Mouse (Mus musculus) megakaryocyte, adult 5-6 weeks (primary cell): Measurements from ENCODE around the gene Hspa1l. TPM values are rescaled to one million over a fixed set of nuclear protein-coding genes. Genes with fewer than 3 reads are reported as not detected.

Source experiments
- ATAC-seq: 2 replicates; pipeline ENCODE4 v1.8.0; 2016; ENCODE audit warnings: mild to moderate bottlenecking, inconsistent platforms; ENCODE audit not compliant: poor library complexity, severe bottlenecking
- total RNA-seq, 2 experiments: library from RNA; stranded (forward) in 1 of 2; stranded (reverse) in 1 of 2; fragments of 153-499, 151-499 nt in 1 of 2; fragments of 221-1000, 200-1000 nt in 1 of 2; gene quantifications; 2 replicates each; pipeline versions ENCODE4 v1.2.3 to v1.2.4; 2015 to 2017

Hspa1l gene
- total RNA-seq, 2 experiments from 2014 or later = 0.22 TPM; not detected in 1

DNA sequence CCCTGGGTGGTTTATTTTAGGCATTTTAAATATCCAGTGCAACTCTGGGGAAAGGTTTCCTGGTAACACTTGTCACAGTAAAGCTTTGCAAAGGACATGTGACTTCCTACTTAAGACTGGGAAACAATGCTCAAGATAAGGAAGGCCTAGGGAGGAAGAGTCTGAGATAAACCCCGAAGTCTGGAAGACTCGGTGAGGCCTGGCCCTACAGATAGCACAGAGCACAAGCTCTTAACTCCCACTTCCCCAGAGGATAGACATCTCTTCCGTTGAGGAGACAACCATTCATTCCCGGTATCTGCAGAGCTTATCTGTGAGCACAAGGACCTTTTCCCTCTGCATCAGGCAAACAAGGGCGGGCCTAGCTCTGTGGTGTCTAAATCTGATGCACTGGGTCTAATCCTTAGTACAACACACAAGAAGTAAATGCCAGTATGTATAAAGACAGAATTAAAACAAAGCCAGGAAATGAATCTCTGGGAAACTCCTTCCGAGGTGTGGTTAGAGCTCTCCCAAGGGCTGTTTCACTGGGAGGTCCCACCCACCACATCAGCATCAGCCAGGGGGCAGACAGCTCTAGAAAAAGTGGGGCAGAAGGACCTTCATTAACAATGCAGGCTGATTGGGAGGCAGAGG lies 49.5 kb downstream of the Hspa1l start:
- ATAC-seq = no peak

DNA sequence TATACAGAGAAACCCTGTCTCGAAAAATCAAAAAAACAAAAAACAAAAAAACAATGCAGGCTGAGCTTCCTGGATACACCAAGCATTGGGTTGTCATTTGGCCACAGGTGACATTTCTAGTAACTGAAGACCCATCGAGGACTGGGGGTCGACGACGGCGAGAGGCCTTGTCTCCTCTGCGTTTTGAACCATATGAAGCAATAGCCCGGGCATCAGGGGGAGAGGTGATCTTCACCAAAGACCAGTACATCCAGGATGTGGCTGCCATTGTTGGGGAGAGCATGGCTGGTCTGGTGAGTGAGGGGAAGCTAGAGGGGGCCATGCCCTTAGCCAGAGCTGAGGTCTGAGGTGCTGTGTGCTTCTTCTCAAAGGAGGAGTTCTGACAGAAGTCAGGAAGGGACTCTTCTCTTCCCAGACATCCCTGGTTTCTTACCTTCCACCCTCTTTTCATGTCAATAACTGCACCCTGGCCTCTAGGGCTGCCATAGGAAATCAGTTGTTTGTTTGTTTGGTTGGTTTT lies 50.1 kb downstream of the Hspa1l start:
- no peak for ATAC-seq

DNA sequence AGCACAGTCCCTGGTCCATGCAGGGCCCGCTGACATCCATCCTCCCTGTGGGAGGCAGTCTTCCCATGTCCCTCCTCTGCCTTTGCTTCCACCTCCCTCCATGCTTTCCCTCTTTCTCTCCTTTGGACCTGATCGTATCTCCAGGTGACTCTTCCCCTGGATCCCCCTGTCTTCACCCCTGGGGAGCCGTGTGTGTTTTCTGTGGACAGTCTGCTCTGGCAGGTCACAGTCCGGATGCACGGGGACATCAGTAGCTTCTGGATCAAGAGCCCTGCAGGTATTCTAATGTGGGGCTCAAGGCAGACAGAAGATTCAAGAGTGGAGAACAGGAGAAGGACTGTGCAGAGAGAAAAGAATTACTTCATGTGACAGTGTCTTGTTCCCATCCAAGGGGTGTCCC lies 50.7 kb downstream of the Hspa1l start:
- ATAC-seq = no peak

DNA sequence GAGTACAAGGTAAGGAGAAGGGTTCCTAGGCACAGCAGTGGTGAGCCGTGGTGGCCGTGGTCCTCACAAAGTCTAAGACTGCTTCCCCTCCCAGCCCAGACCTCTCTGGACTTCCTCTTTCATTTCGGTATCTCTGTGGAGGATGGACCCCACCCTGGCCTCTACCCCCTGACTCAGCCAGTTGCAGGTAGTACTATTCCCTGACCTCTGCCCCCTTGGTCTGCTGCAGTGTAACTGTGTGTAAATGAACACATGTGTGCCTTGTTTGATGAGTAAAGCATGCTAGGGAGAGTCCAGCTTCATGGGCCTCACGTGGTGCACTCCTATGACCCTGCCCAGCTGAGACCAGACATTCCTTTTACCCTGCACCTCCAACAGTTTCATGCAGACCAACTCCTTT lies 51.3 kb downstream of the Hspa1l start:
- ATAC-seq = peak; percentile 83

DNA sequence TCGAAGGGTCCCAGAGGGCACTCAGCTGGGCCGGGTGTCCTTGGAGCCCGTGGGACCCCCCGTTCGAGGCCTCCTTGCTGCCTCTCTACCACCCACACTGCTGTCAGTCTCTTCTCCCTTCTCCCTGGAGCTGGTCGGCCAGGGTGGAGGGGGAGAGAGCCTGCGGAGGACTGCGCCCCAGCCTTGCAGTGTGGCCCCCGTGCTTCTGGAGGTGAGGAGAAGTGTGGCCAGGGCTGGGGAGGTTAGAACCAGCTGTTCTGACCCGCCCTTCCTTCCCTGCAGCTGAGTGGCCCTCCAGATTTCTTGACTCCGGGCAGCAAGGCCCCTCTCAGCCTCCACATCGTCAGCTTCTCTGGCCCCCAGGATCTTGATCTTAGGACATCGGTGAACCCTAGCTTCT lies 51.8 kb downstream of the Hspa1l start:
- no peak for ATAC-seq

DNA sequence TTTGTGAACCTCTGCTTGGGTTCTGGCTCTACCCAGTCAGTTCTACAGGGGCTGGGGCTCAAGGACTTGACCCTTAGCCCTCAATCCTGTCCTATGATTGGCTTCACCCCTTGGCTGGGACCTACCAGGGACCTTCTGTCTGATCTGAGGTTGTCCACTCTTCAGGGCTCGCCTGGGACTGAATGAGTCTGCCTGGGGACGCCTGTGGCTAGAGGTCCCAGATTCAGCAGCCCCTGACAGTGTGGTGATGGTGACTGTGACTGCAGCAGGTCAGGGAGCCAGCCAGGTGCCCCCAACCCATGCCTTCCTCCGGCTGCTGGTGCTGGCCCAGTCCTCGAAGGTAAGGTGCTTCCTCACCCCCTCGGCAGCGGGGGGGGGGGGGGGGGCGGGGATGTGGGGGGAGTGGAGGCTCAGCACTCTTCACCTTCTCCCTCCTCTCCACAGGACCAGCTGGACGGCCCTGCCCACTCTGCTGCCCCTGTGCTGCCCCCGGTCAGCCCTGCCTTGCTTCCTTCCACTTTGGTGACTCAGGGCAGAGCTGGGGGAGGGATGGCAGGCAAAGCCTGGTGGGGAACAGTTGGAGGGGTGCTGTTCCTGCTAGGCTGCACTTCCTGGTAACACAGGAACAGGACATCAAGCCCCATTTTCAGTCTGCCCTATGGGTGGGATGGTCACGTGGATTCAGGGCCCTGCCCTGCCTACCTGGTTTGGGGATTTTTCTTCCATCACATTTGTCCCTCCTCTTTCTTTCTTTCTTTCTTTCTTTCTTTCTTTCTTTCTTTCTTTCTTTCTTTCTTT lies 52.4 kb downstream of the Hspa1l start:
- ATAC-seq = no peak

DNA sequence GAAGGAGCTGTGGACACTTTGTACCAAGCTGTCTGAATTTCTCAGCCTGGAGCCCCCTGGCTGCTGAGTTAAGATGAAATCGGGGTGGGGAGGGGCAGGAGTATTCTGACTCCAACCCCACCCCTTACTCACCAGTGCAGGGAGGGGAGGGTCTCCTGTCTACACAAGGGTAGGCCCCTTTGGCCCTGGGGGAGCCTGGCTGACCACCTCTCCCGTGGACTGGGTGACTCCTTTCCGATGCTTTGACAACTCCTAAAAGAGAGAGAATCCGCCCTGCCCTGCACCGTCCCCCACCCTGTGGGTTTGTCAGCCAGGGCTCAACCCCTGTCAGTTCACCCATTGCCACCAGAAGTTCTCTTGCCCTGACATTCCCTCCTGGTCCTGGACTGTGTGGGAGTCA lies 53.7 kb downstream of the Hspa1l start:
- no peak for ATAC-seq

DNA sequence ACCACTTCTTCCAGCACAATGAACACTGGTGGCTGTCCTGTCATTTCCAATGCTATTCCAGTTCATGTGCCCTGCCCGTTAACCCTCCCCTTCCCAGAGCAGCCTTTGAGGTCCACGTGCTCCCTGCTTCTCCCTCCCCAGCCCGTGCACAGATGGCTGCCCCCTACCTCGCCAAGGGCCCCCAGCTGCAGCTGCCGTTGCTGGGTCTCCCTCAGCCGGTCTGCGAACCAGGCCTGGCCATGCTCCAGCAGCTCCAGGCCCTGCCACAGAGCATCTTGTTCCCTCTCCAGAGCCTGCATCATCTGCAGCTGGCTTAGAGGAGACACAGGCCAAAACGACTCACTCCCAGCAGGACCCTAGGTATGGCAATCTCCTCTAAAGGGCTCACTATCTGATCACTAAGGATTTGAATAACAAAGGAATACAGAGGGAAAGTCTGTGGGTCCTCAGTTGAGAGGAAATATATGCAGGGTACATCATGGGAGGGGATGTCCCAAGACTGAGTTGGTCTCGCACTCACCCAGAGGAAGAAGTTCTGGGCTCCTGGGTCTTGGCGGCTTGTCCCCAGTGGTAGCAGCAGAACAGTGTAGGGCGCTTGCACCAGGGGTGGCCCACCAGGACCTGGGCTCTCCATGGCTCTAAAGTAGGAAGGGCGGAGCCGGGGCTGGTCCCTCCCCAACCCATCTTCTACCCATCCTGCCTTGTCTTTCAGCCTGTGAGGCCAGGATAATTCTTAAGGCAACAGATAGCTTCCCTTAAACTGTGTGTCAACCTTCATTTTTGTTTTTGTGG lies 55.0 kb downstream of the Hspa1l start, which contains the start of gene Sapcd1:
Gene Sapcd1, minus strand, starts transcription at position 740 of the 792 bp plus-strand sequence.
- no peak for ATAC-seq

DNA sequence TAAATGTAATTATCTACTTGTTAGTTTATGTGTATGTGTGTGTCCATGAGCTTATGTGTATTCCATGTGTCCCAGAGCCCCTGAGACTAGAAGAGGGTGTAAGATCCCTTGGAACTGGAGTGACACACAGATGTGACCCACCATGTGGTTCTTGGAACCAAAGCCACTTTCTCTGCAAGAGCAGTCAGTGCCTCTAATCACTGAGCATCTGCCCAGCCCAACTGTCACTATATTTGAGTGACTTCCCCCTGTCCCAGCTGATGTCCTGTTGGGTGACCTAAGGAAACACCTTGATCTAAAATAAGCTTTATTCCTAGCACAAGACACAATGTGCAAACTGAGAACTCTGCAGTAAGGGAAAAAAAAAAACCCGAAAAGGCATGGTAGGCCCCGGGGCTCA lies 55.8 kb downstream of the Hspa1l start:
- ATAC-seq = no peak

Other genes starting within 250 kb of the Hspa1l start
Only the 30 nearest of the 43 such genes appear.
- gene Stk19, start 135.8 kb upstream of the Hspa1l start, total RNA-seq (2015) = 17.5 and 21.8 TPM in 2 replicates
- gene Stk19, start 135.8 kb upstream of the Hspa1l start, total RNA-seq (2017) = 24.7 and 33.7 TPM in 2 replicates
- gene Dxo, start 135.7 kb upstream of the Hspa1l start, total RNA-seq (2015) = 22.4 and 28.5 TPM in 2 replicates
- 17.7 and 24.6 TPM in 2 replicates for gene Dxo, start 135.7 kb upstream of the Hspa1l start, total RNA-seq (2017)
- gene Skiv2l, start 122.5 kb upstream of the Hspa1l start, total RNA-seq (2015) = 13.3 and 17.1 TPM in 2 replicates
- 34.8 and 43.5 TPM in 2 replicates for gene Skiv2l, start 122.5 kb upstream of the Hspa1l start, total RNA-seq (2017)
- 35.4 and 45.1 TPM in 2 replicates for gene Nelfe, start 122.3 kb upstream of the Hspa1l start, total RNA-seq (2015)
- 25.1 and 26.2 TPM in 2 replicates for gene Nelfe, start 122.3 kb upstream of the Hspa1l start, total RNA-seq (2017)
- gene Cfb, start 110.2 kb upstream of the Hspa1l start, total RNA-seq (2015) = 2.3 and 7.1 TPM in 2 replicates
- 1.7 and 3.4 TPM in 2 replicates for gene Cfb, start 110.2 kb upstream of the Hspa1l start, total RNA-seq (2017)
- gene Zbtb12, start 93.2 kb upstream of the Hspa1l start, total RNA-seq (2015) = 0.78 and 1.1 TPM in 2 replicates
- 0.98 and 1.0 TPM in 2 replicates for gene Zbtb12, start 93.2 kb upstream of the Hspa1l start, total RNA-seq (2017)
- gene Gm20547, start 90.7 kb upstream of the Hspa1l start, total RNA-seq (2015) = not detected in 2 replicates
- 0.41 TPM in 1 of 2 replicates, not detected in the other for gene Gm20547, start 90.7 kb upstream of the Hspa1l start, total RNA-seq (2017)
- gene C2, start 74.4 kb upstream of the Hspa1l start, total RNA-seq (2015) = 1.0 and 1.3 TPM in 2 replicates
- 0.22 TPM in 1 of 2 replicates, not detected in the other for gene C2, start 74.4 kb upstream of the Hspa1l start, total RNA-seq (2017)
- 66.5 and 68.9 TPM in 2 replicates for gene Ehmt2, start 74.2 kb upstream of the Hspa1l start, total RNA-seq (2015)
- 75.4 and 75.7 TPM in 2 replicates for gene Ehmt2, start 74.2 kb upstream of the Hspa1l start, total RNA-seq (2017)
- 0.33 TPM in 1 of 2 replicates, not detected in the other for gene Slc44a4, start 58.2 kb upstream of the Hspa1l start, total RNA-seq (2015)
- 0.12 TPM in 1 of 2 replicates, not detected in the other for gene Slc44a4, start 58.2 kb upstream of the Hspa1l start, total RNA-seq (2017)
- 18.1 and 22.9 TPM in 2 replicates for gene Neu1, start 41.5 kb upstream of the Hspa1l start, total RNA-seq (2015)
- gene Neu1, start 41.5 kb upstream of the Hspa1l start, total RNA-seq (2017) = 23.4 and 23.7 TPM in 2 replicates
- 14.9 and 22.6 TPM in 2 replicates for gene Hspa1b, start 13.5 kb upstream of the Hspa1l start, total RNA-seq (2015)
- gene Hspa1b, start 13.5 kb upstream of the Hspa1l start, total RNA-seq (2017) = 23.0 and 30.6 TPM in 2 replicates
- gene Gm20481, start 2.8 kb upstream of the Hspa1l start, total RNA-seq (2015) = not detected in 2 replicates
- not detected in 2 replicates for gene Gm20481, start 2.8 kb upstream of the Hspa1l start, total RNA-seq (2017)
- gene Hspa1a, start 547 bp upstream of the Hspa1l start, total RNA-seq (2015) = 10.8 and 12.4 TPM in 2 replicates
- 29.2 and 32.0 TPM in 2 replicates for gene Hspa1a, start 547 bp upstream of the Hspa1l start, total RNA-seq (2017)
- 85.8 and 141 TPM in 2 replicates for gene Lsm2, start 9.2 kb downstream of the Hspa1l start, total RNA-seq (2015)
- 13.2 and 31.2 TPM in 2 replicates for gene Lsm2, start 9.2 kb downstream of the Hspa1l start, total RNA-seq (2017)
- gene Vars, start 28.3 kb downstream of the Hspa1l start, total RNA-seq (2015) = 42.2 and 61.8 TPM in 2 replicates
- 110 and 165 TPM in 2 replicates for gene Vars, start 28.3 kb downstream of the Hspa1l start, total RNA-seq (2017)
- gene Vwa7, start 43.9 kb downstream of the Hspa1l start, total RNA-seq (2015) = 0.07 TPM in 1 of 2 replicates, not detected in the other
- gene Vwa7, start 43.9 kb downstream of the Hspa1l start, total RNA-seq (2017) = 0.11 TPM in 1 of 2 replicates, not detected in the other
- 1.4 and 1.5 TPM in 2 replicates for gene Sapcd1, start 55.3 kb downstream of the Hspa1l start, total RNA-seq (2015)
- 0.22 TPM in 1 of 2 replicates, not detected in the other for gene Sapcd1, start 55.3 kb downstream of the Hspa1l start, total RNA-seq (2017)
- 7.4 and 7.5 TPM in 2 replicates for gene Msh5, start 74.0 kb downstream of the Hspa1l start, total RNA-seq (2015)
- gene Msh5, start 74.0 kb downstream of the Hspa1l start, total RNA-seq (2017) = 3.6 and 6.3 TPM in 2 replicates
- 415 and 463 TPM in 2 replicates for gene Clic1, start 77.3 kb downstream of the Hspa1l start, total RNA-seq (2015)
- 386 and 405 TPM in 2 replicates for gene Clic1, start 77.3 kb downstream of the Hspa1l start, total RNA-seq (2017)
- gene Ddah2, start 86.3 kb downstream of the Hspa1l start, total RNA-seq (2015) = 2.2 and 3.1 TPM in 2 replicates
- gene Ddah2, start 86.3 kb downstream of the Hspa1l start, total RNA-seq (2017) = 1.2 and 2.7 TPM in 2 replicates
- gene Ly6g6c, start 92.7 kb downstream of the Hspa1l start, total RNA-seq (2015) = not detected in 2 replicates
- not detected in 2 replicates for gene Ly6g6c, start 92.7 kb downstream of the Hspa1l start, total RNA-seq (2017)
- not detected in 2 replicates for gene Mpig6b, start 93.5 kb downstream of the Hspa1l start, total RNA-seq (2015)
- gene Mpig6b, start 93.5 kb downstream of the Hspa1l start, total RNA-seq (2017) = not detected in 2 replicates
- not detected in 2 replicates for gene Ly6g6e, start 104.2 kb downstream of the Hspa1l start, total RNA-seq (2015)
- gene Ly6g6e, start 104.2 kb downstream of the Hspa1l start, total RNA-seq (2017) = not detected in 2 replicates
- not detected in 2 replicates for gene Ly6g6d, start 105.4 kb downstream of the Hspa1l start, total RNA-seq (2015)
- gene Ly6g6d, start 105.4 kb downstream of the Hspa1l start, total RNA-seq (2017) = not detected in 2 replicates
- gene Ly6g6f, start 112.9 kb downstream of the Hspa1l start, total RNA-seq (2015) = not detected in 2 replicates
- gene Ly6g6f, start 112.9 kb downstream of the Hspa1l start, total RNA-seq (2017) = not detected in 2 replicates
- gene Abhd16a, start 116.6 kb downstream of the Hspa1l start, total RNA-seq (2015) = 17.6 and 21.3 TPM in 2 replicates
- 18.0 and 20.4 TPM in 2 replicates for gene Abhd16a, start 116.6 kb downstream of the Hspa1l start, total RNA-seq (2017)
- gene Ly6g5c, start 135.6 kb downstream of the Hspa1l start, total RNA-seq (2015) = not detected in 2 replicates
- gene Ly6g5c, start 135.6 kb downstream of the Hspa1l start, total RNA-seq (2017) = not detected in 2 replicates
- 6.1 and 8.2 TPM in 2 replicates for gene Ly6g5b, start 142.7 kb downstream of the Hspa1l start, total RNA-seq (2015)
- gene Ly6g5b, start 142.7 kb downstream of the Hspa1l start, total RNA-seq (2017) = 1.4 and 1.8 TPM in 2 replicates
- gene Gpank1, start 148.8 kb downstream of the Hspa1l start, total RNA-seq (2015) = 22.6 and 24.6 TPM in 2 replicates
- gene Gpank1, start 148.8 kb downstream of the Hspa1l start, total RNA-seq (2017) = 48.5 and 50.0 TPM in 2 replicates